Mouse (Mus musculus) testis, adult 2 months (tissue): ENCODE measurements around the gene Mapk13. TPM values are rescaled to one million over a fixed set of nuclear protein-coding genes. Genes with fewer than 3 reads are reported as not detected.

Source experiments
- H3K27ac ChIP-seq: fragments of 200-500 bp; 2 replicates; pipeline ENCODE4 v1.5.1; 2012; ENCODE audit warnings: low read depth, low read length; ENCODE audit not compliant: control insufficient read depth, insufficient read depth
- H3K27me3 ChIP-seq: fragments of 200-500 bp; 2 replicates; pipeline ENCODE4 v1.6.1; 2012; ENCODE audit warnings: mild to moderate bottlenecking, low read length, moderate library complexity; ENCODE audit not compliant: control insufficient read depth, insufficient read depth
- H3K36me3 ChIP-seq: fragments of 200-500 bp; 2 replicates; pipeline ENCODE4 v1.6.1; 2012; ENCODE audit warnings: mild to moderate bottlenecking, low read length; ENCODE audit not compliant: control insufficient read depth, insufficient read depth
- H3K4me1 ChIP-seq: fragments of 200-500 bp; 2 replicates; pipeline ENCODE4 v1.6.1; 2012; ENCODE audit warnings: low read length; ENCODE audit not compliant: control insufficient read depth, insufficient read depth
- H3K4me3 ChIP-seq: fragments of 200-500 bp; 2 replicates; pipeline ENCODE4 v1.5.1; 2012; ENCODE audit warnings: low read depth, mild to moderate bottlenecking, low read length, moderate library complexity, mixed read lengths; ENCODE audit not compliant: control insufficient read depth
- CTCF ChIP-seq: fragments of 200-500 bp; IDR thresholded peaks from 2 replicates; pipeline ENCODE4 v1.5.1; 2012; ENCODE audit warnings: low read depth, mild to moderate bottlenecking, inconsistent platforms, low read length, moderate library complexity; ENCODE audit not compliant: control insufficient read depth, insufficient read depth, insufficient replicate concordance
- POLR2A ChIP-seq: fragments of 200-500 bp; IDR thresholded peaks from 2 replicates; pipeline ENCODE4 v1.6.1; 2012; ENCODE audit warnings: low read depth, mild to moderate bottlenecking, inconsistent platforms, low read length, moderate library complexity; ENCODE audit not compliant: control insufficient read depth
- polyA plus RNA-seq: library from polyadenylated mRNA; depleted of rRNA; stranded (reverse); fragments of >200 nt; gene quantifications from 2 replicates; pipeline ENCODE4 v1.2.3, GENCODE M21; 2012

Mapk13 gene
- polyA plus RNA-seq, 1 experiment = 2.1 TPM

GRCm38 (mm10) chr17:28776817-28777216 is 7.7 kb downstream of the Mapk13 start:
- H3K27me3 ChIP-seq = no peaks in the 10 kb centered on the region
- no peak overlapping the region for H3K27ac ChIP-seq
- H3K4me3 ChIP-seq = no peak overlapping the region
- H3K4me1 ChIP-seq = peaks cover 6% of the 10 kb centered on the region; the same call in 1 of the 2 replicates
- TF ChIP-seq POLR2A (no peak), CTCF (peak; percentile 24; the same call in 1 of the 2 replicates)
- no peaks in the 10 kb centered on the region for H3K36me3 ChIP-seq

DNA sequence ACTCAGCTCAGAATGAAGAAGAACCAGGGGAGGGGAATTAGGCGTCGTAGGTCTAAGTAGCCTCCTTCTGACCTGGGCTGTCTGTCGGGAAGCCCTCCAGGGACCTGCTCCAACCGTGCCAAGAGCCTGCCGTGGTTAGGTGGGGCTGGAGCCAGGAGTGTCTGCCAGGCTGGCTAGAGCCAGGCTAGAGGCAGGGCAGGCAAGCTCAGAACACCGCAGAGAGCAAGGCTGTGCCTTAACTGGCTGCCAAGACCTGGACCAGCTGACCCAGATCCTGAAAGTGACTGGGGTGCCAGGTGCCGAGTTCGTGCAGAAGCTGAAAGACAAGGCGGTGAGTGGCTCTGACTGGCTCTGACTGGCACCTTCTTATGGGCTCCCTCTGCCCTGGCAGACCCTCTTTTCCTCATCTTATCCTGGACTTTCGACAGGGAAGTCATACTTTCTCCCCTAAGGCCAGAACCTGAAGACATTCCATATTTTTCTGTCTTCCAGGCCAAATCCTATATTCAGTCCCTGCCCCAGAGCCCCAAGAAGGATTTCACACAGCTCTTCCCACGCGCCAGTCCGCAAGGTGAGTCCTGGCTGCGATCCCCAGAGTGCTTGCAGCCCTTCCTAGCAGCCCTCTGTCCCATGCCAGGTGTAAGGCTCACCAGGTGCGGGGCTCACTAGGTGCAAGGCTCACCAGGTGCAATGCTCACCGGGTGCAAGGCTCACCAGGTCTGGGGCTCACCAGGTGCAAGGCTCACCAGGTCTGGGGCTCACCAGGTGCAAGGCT is 8.3 kb downstream of the Mapk13 start:
- Histone ChIP-seq H3K4me1 (peaks cover 6% of the 10 kb centered on the region; the same call in 1 of the 2 replicates), H3K4me3 (no peak overlapping the region), H3K27ac (no peak overlapping the region), H3K27me3 (no peaks in the 10 kb centered on the region), H3K36me3 (no peaks in the 10 kb centered on the region)
- TF ChIP-seq POLR2A (no peak), CTCF (no peak)

- peaks cover 6% of the 10 kb centered on the region; the same call in 1 of the 2 replicates for H3K4me1 ChIP-seq
- H3K4me3 ChIP-seq = no peak overlapping the region
- no peak overlapping the region for H3K27ac ChIP-seq
- no peaks in the 10 kb centered on the region for H3K36me3 ChIP-seq
- H3K27me3 ChIP-seq = no peaks in the 10 kb centered on the region
- no peak for TF ChIP-seq POLR2A
- TF ChIP-seq CTCF = no peak
These were observed 10.6 kb downstream of the Mapk13 start for GRCm38 (mm10) chr17:28779735-28780134.

GRCm38 (mm10) chr17:28780836-28781235 is 11.7 kb downstream of the Mapk13 start:
- Histone ChIP-seq H3K27ac (peak overlapping the region; percentile 60), H3K4me3 (no peak overlapping the region), H3K27me3 (no peaks in the 10 kb centered on the region), H3K36me3 (no peaks in the 10 kb centered on the region), H3K4me1 (peaks cover 6% of the 10 kb centered on the region; the same call in 1 of the 2 replicates)
- TF ChIP-seq CTCF (no peak), POLR2A (no peak)

GRCm38 (mm10) chr17:28781290-28782045 is 12.4 kb downstream of the Mapk13 start:
- Histone ChIP-seq H3K36me3 (no peaks in the 10 kb centered on the region), H3K4me1 (peaks cover 6% of the 10 kb centered on the region; the same call in 1 of the 2 replicates), H3K4me3 (no peak overlapping the region), H3K27ac (peak overlapping the region; percentile 60), H3K27me3 (no peaks in the 10 kb centered on the region)
- TF ChIP-seq CTCF (no peak), POLR2A (no peak)

DNA sequence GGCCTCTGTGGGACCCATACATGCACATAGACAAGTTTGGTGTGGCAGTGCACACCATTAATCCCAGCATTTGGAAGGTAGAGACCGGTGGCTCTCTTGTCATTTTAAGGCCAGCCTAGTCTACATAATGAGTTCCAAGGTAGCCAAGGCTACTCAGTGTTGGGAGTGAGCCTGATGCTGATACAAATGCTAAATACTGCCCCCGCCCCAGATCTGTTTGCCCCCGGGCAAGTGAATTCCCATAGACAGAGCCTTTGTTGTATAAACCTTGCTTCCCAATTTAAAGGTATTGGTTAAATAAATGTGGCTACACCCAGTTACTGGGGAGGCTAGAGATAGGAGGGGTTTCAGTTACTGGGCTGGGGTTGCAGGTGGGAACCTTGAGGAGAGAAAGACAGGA is 15.9 kb downstream of the Mapk13 start:
- no peak for TF ChIP-seq POLR2A
- TF ChIP-seq CTCF = no peak
- Histone ChIP-seq H3K36me3 (no peaks in the 10 kb centered on the region), H3K27ac (no peak overlapping the region)

DNA sequence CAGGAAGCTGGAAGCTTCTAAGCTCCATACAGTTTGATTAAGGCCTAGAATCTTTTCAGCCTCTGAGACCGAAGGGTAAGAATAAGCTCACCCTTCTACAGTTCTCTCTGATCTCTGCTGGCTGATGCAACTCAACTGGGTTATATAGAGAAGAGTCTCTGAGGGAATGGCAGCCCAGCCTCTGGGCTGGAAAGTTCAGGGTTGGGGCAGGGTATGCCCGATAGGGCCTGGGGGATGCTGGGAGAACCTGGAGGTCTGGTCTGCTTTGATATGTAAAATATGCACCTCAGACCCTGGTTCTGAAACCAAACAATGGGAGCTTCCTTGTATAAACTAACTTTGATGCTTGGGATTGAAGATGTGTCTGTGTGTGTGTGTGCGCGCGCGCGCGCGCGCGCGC is 18.4 kb downstream of the Mapk13 start:
- TF ChIP-seq CTCF = no peak
- no peak for TF ChIP-seq POLR2A
- H3K36me3 ChIP-seq = no peaks in the 10 kb centered on the region
- no peak overlapping the region for H3K27ac ChIP-seq
- no peak overlapping the region for H3K4me3 ChIP-seq
- no peaks in the 10 kb centered on the region for H3K4me1 ChIP-seq
- no peaks in the 10 kb centered on the region for H3K27me3 ChIP-seq

More for the DNA sequence above, 15.9 kb downstream of the Mapk13 start:
- Histone ChIP-seq H3K4me3 (no peak overlapping the region), H3K27me3 (no peaks in the 10 kb centered on the region), H3K4me1 (peaks cover 6% of the 10 kb centered on the region; the same call in 1 of the 2 replicates)
